Mouse (Mus musculus): ENCODE data around the gene Sos2. TPM values are rescaled to one million over a fixed set of nuclear protein-coding genes. Genes with fewer than 3 reads are reported as not detected.
"Not testable (repeated sequence)": the region's sequence is repeated elsewhere in the genome, so short reads cannot be mapped to it uniquely, and the experiment has no call there.

Gene Sos2
- polyA plus RNA-seq, 1 experiment: 6.0 TPM

GRCm38 (mm10) chr12:69666721-69667120 is 14.9 kb downstream of the Sos2 start:
- no peak overlapping the region for H3K4me2 ChIP-seq (ENCODE audit: low read depth)
- no peaks in the 10 kb centered on the region for H3K27me3 ChIP-seq (ENCODE audit: control insufficient read depth, insufficient read depth, insufficient read length)
- H3ac ChIP-seq (ENCODE audit: control insufficient read depth, insufficient read length): no peak overlapping the region
- TF ChIP-seq USF1 (IDR thresholded peaks at IDR 0.05; ENCODE audit: low read depth) (no peak), CEBPB (IDR thresholded peaks at IDR 0.05; ENCODE audit: insufficient read depth, poor library complexity, severe bottlenecking) (no peak), MYOD1 (IDR thresholded peaks at IDR 0.05; ENCODE audit: control insufficient read depth in 1 of 3, insufficient read length in 2 of 3, low read depth in 2 of 3) (no peak), POLR2A (IDR thresholded peaks at IDR 0.05; ENCODE audit: insufficient read length, low read depth) (no peak), TCF12 (IDR thresholded peaks at IDR 0.05; ENCODE audit: insufficient read depth, poor library complexity, severe bottlenecking) (no peak), MYOG (IDR thresholded peaks at IDR 0.05; ENCODE audit: control insufficient read depth in 1 of 3, insufficient read depth in 1 of 3, insufficient read length in 2 of 3, low read depth in 2 of 3) (no peak)
- peaks cover 58% of the 10 kb centered on the region for H3K79me2 ChIP-seq (ENCODE audit: control insufficient read depth, insufficient read depth)
- no peaks in the 10 kb centered on the region for H3K36me3 ChIP-seq (ENCODE audit: control insufficient read depth, insufficient read depth)
- H3K4me3 ChIP-seq: no peak overlapping the region

GRCm38 (mm10) chr12:69661658-69662057 is 20.0 kb downstream of the Sos2 start:
- no peak for TF ChIP-seq SRF (IDR thresholded peaks at IDR 0.05; ENCODE audit: control insufficient read depth, insufficient read length, low read depth)
- no peak for TF ChIP-seq E2F4 (IDR thresholded peaks at IDR 0.05; ENCODE audit: insufficient read depth)
- no peak for TF ChIP-seq TCF12 (IDR thresholded peaks at IDR 0.05; ENCODE audit: insufficient read depth, poor library complexity, severe bottlenecking)
- no peak for TF ChIP-seq MYOD1 (IDR thresholded peaks at IDR 0.05; ENCODE audit: control insufficient read depth in 1 of 3, insufficient read length in 2 of 3, low read depth in 2 of 3)
- TF ChIP-seq POLR2A (IDR thresholded peaks at IDR 0.05; ENCODE audit: insufficient read length, low read depth): no peak
- TF ChIP-seq CEBPB (IDR thresholded peaks at IDR 0.05; ENCODE audit: insufficient read depth, poor library complexity, severe bottlenecking): no peak
- no peak for TF ChIP-seq REST (IDR thresholded peaks at IDR 0.05; ENCODE audit: insufficient read depth, insufficient read length)
- no peak for TF ChIP-seq TCF3 (IDR thresholded peaks at IDR 0.05; ENCODE audit: insufficient read length, low read depth)
- no peak for TF ChIP-seq POLR2AphosphoS2 (IDR thresholded peaks at IDR 0.05; ENCODE audit: insufficient read length, low read depth)
- no peak for TF ChIP-seq USF1 (IDR thresholded peaks at IDR 0.05; ENCODE audit: low read depth)
- TF ChIP-seq MYOG (IDR thresholded peaks at IDR 0.05; ENCODE audit: control insufficient read depth in 1 of 3, insufficient read depth in 1 of 3, insufficient read length in 2 of 3, low read depth in 2 of 3): no peak
- TF ChIP-seq MAX (IDR thresholded peaks at IDR 0.05; ENCODE audit: low read depth): no peak
- peaks cover 60% of the 10 kb centered on the region for H3K79me2 ChIP-seq (ENCODE audit: control insufficient read depth, insufficient read depth)
- peaks cover 4% of the 10 kb centered on the region for H3K36me3 ChIP-seq (ENCODE audit: control insufficient read depth, insufficient read depth)
- no peak overlapping the region for H3ac ChIP-seq (ENCODE audit: control insufficient read depth, insufficient read length)
- no peaks in the 10 kb centered on the region for H3K27me3 ChIP-seq (ENCODE audit: control insufficient read depth, insufficient read depth, insufficient read length)
- no peak overlapping the region for H3K4me2 ChIP-seq (ENCODE audit: low read depth)
- no peak overlapping the region for H3K4me3 ChIP-seq

GRCm38 (mm10) chr12:69653973-69654372 is 27.7 kb downstream of the Sos2 start:
- not testable (repeated sequence) for H3K4me2 ChIP-seq (ENCODE audit: low read depth); H3ac ChIP-seq (ENCODE audit: control insufficient read depth, insufficient read length); H3K79me2 ChIP-seq (ENCODE audit: control insufficient read depth, insufficient read depth); H3K4me3 ChIP-seq; H3K27me3 ChIP-seq (ENCODE audit: control insufficient read depth, insufficient read depth, insufficient read length)
- peaks cover 13% of the 10 kb centered on the region for H3K36me3 ChIP-seq (ENCODE audit: control insufficient read depth, insufficient read depth)

- H3K4me2 ChIP-seq (ENCODE audit: low read depth): no peak overlapping the region
- peaks cover 18% of the 10 kb centered on the region for H3K36me3 ChIP-seq (ENCODE audit: control insufficient read depth, insufficient read depth)
- H3K4me3 ChIP-seq: no peak overlapping the region
- H3K27me3 ChIP-seq (ENCODE audit: control insufficient read depth, insufficient read depth, insufficient read length): no peaks in the 10 kb centered on the region
- no peak for TF ChIP-seq POLR2AphosphoS2 (IDR thresholded peaks at IDR 0.05; ENCODE audit: insufficient read length, low read depth)
- no peak for TF ChIP-seq REST (IDR thresholded peaks at IDR 0.05; ENCODE audit: insufficient read depth, insufficient read length)
- no peak for TF ChIP-seq SRF (IDR thresholded peaks at IDR 0.05; ENCODE audit: control insufficient read depth, insufficient read length, low read depth)
- TF ChIP-seq CEBPB (IDR thresholded peaks at IDR 0.05; ENCODE audit: insufficient read depth, poor library complexity, severe bottlenecking): no peak
- no peak overlapping the region for H3ac ChIP-seq (ENCODE audit: control insufficient read depth, insufficient read length)
- H3K79me2 ChIP-seq (ENCODE audit: control insufficient read depth, insufficient read depth): no peaks in the 10 kb centered on the region
Observed at GRCm38 (mm10) chr12:69649511-69649910, 32.1 kb downstream of the Sos2 start.

GRCm38 (mm10) chr12:69645821-69646616 is 35.6 kb downstream of the Sos2 start:
- Histone ChIP-seq H3ac (ENCODE audit: control insufficient read depth, insufficient read length) (no peak overlapping the region), H3K4me3 (no peak overlapping the region), H3K36me3 (ENCODE audit: control insufficient read depth, insufficient read depth) (peaks cover 13% of the 10 kb centered on the region), H3K27me3 (ENCODE audit: control insufficient read depth, insufficient read depth, insufficient read length) (no peaks in the 10 kb centered on the region), H3K79me2 (ENCODE audit: control insufficient read depth, insufficient read depth) (no peaks in the 10 kb centered on the region), H3K4me2 (ENCODE audit: low read depth) (no peak overlapping the region)
- no peak for TF ChIP-seq MAX (IDR thresholded peaks at IDR 0.05; ENCODE audit: low read depth)
- TF ChIP-seq POLR2A (IDR thresholded peaks at IDR 0.05; ENCODE audit: insufficient read length, low read depth): no peak
- no peak for TF ChIP-seq MYOD1 (IDR thresholded peaks at IDR 0.05; ENCODE audit: control insufficient read depth in 1 of 3, insufficient read length in 2 of 3, low read depth in 2 of 3)
- TF ChIP-seq TCF12 (IDR thresholded peaks at IDR 0.05; ENCODE audit: insufficient read depth, poor library complexity, severe bottlenecking): no peak
- no peak for TF ChIP-seq REST (IDR thresholded peaks at IDR 0.05; ENCODE audit: insufficient read depth, insufficient read length)
- TF ChIP-seq MYOG (IDR thresholded peaks at IDR 0.05; ENCODE audit: control insufficient read depth in 1 of 3, insufficient read depth in 1 of 3, insufficient read length in 2 of 3, low read depth in 2 of 3): no peak
- TF ChIP-seq E2F4 (IDR thresholded peaks at IDR 0.05; ENCODE audit: insufficient read depth): no peak
- TF ChIP-seq POLR2AphosphoS2 (IDR thresholded peaks at IDR 0.05; ENCODE audit: insufficient read length, low read depth): no peak
- TF ChIP-seq CEBPB (IDR thresholded peaks at IDR 0.05; ENCODE audit: insufficient read depth, poor library complexity, severe bottlenecking): no peak
